Mouse (Mus musculus) hindbrain, embryonic 16.5 days (tissue): ENCODE data around the gene Spata16. TPM values are rescaled to one million over a fixed set of nuclear protein-coding genes. Genes with fewer than 3 reads are reported as not detected.

Experiments used
- ATAC-seq: fragments of 200-750 bp; cut with Nextera tagmentation; 2 replicates; pipeline ENCODE4 v1.8.0; 2017; ENCODE audit warnings: moderate TSS enrichment, moderate library complexity
- H3K27ac ChIP-seq: fragments of 300-500 bp; sonication (generic); 2 replicates; pipeline ENCODE4 v1.5.1; 2014; ENCODE audit warnings: low read depth, mild to moderate bottlenecking, control low read depth, low read length, moderate library complexity
- H3K27me3 ChIP-seq: fragments of 300-500 bp; sonication (generic); replicated peaks from 2 replicates; pipeline ENCODE4 v1.6.1; 2014; ENCODE audit warnings: low read length; ENCODE audit not compliant: control insufficient read depth, insufficient read depth
- H3K36me3 ChIP-seq: fragments of 300-500 bp; sonication (generic); 2 replicates; pipeline ENCODE4 v1.6.1; 2014; ENCODE audit warnings: mild to moderate bottlenecking, low read length, moderate library complexity, mixed read lengths; ENCODE audit not compliant: control insufficient read depth, insufficient read depth
- H3K4me1 ChIP-seq: fragments of 300-500 bp; sonication (generic); 2 replicates; pipeline ENCODE4 v1.6.1; 2014; ENCODE audit warnings: low read depth, low read length; ENCODE audit not compliant: control insufficient read depth, insufficient read depth
- H3K4me2 ChIP-seq: fragments of 300-500 bp; sonication (generic); 2 replicates; pipeline ENCODE4 v1.6.1; 2014; ENCODE audit warnings: mild to moderate bottlenecking, low read length, control low read depth, moderate library complexity
- H3K4me3 ChIP-seq: fragments of 300-500 bp; sonication (generic); 2 replicates; pipeline ENCODE4 v1.5.1; 2014; ENCODE audit warnings: mild to moderate bottlenecking, low read length, control low read depth, moderate library complexity
- H3K9ac ChIP-seq: fragments of 300-500 bp; sonication (generic); 2 replicates; pipeline ENCODE4 v1.6.1; 2014; ENCODE audit warnings: low read depth, mild to moderate bottlenecking, control low read depth, low read length, moderate library complexity
- H3K9me3 ChIP-seq: fragments of 300-500 bp; sonication (generic); 2 replicates; pipeline ENCODE4 v1.6.1; 2014; ENCODE audit warnings: mild to moderate bottlenecking, low read length, moderate library complexity; ENCODE audit not compliant: control insufficient read depth
- WGBS: fragments of 180-500 bp; shearing (Covaris S2); extraction: QIAGEN DNeasy Blood & Tissue Kit; methylation state at CpG from one replicate; pipeline ENCODE4 v1.1.7; 2014; 5-methylcytosine and 5-hydroxymethylcytosine counted together
- polyA plus RNA-seq: library from polyadenylated mRNA; unstranded; fragments of >200 nt; fragmentation: Nextera tagmentation; extraction: Ambion mirVana; gene quantifications from 2 replicates; pipeline ENCODE4 v1.2.1, GENCODE M21; 2015

Spata16 gene
- not detected in 2 replicates for polyA plus RNA-seq

- Histone ChIP-seq H3K4me2 (no peak within 1 kb of the TSS), H3K4me1 (peaks cover 9% of the 10 kb centered on the region), H3K27ac (no peak within 1 kb of the TSS), H3K27me3 (no peaks in the 10 kb centered on the region), H3K4me3 (no peak within 1 kb of the TSS), H3K9ac (no peak within 1 kb of the TSS), H3K36me3 (no peaks in the 10 kb centered on the region), H3K9me3 (no peaks in the 10 kb centered on the region)
- 76% methylated on average over 11 of the region's 11 CpGs for WGBS
- ATAC-seq, result no peak
Observed at GRCm38 (mm10) chr3:26637402-26637801, at the start of gene Spata16. TSS of gene Spata16 (plus strand) at chr3:26637620.

- H3K4me3 ChIP-seq, result no peak overlapping the region
- no peak for ATAC-seq
- 91% methylated on average over 1 of the region's 1 CpGs for WGBS
- H3K4me2 ChIP-seq, result no peak overlapping the region
- H3K4me1 ChIP-seq, result no peaks in the 10 kb centered on the region
- H3K27me3 ChIP-seq, result no peaks in the 10 kb centered on the region
- H3K36me3 ChIP-seq, result no peaks in the 10 kb centered on the region
- H3K9ac ChIP-seq, result no peak overlapping the region
- no peak overlapping the region for H3K27ac ChIP-seq
- no peaks in the 10 kb centered on the region for H3K9me3 ChIP-seq
Observed at GRCm38 (mm10) chr3:26604861-26605260, 32.6 kb upstream of the Spata16 start.

- Histone ChIP-seq H3K36me3 (no peaks in the 10 kb centered on the region), H3K9me3 (no peaks in the 10 kb centered on the region), H3K9ac (no peak overlapping the region), H3K4me2 (no peak overlapping the region), H3K4me1 (no peaks in the 10 kb centered on the region), H3K27ac (no peak overlapping the region), H3K4me3 (no peak overlapping the region), H3K27me3 (no peaks in the 10 kb centered on the region)
- no peak for ATAC-seq
- WGBS, result 94% methylated on average over 5 of the region's 5 CpGs
Observed at GRCm38 (mm10) chr3:26608531-26608930, 28.9 kb upstream of the Spata16 start.

- no peak overlapping the region for H3K4me3 ChIP-seq
- no peaks in the 10 kb centered on the region for H3K36me3 ChIP-seq
- H3K4me2 ChIP-seq, result peak overlapping the region; percentile 42
- peaks cover 9% of the 10 kb centered on the region for H3K4me1 ChIP-seq
- ATAC-seq, result peak; percentile 53; the same call in 1 of the 2 replicates
- 38% methylated on average over 9 of the region's 9 CpGs for WGBS
- no peaks in the 10 kb centered on the region for H3K27me3 ChIP-seq
- no peak overlapping the region for H3K27ac ChIP-seq
- peak overlapping the region; percentile 14 for H3K9ac ChIP-seq
- H3K9me3 ChIP-seq, result no peaks in the 10 kb centered on the region
Observed at GRCm38 (mm10) chr3:26639214-26639613, 1.8 kb downstream of the Spata16 start.

- H3K4me2 ChIP-seq, result no peak overlapping the region
- no peaks in the 10 kb centered on the region for H3K27me3 ChIP-seq
- H3K4me1 ChIP-seq, result peaks cover 9% of the 10 kb centered on the region
- WGBS, result 70% methylated on average over 8 of the region's 8 CpGs
- no peak for ATAC-seq
- H3K9me3 ChIP-seq, result no peaks in the 10 kb centered on the region
- no peak overlapping the region for H3K4me3 ChIP-seq
- no peak overlapping the region for H3K27ac ChIP-seq
- H3K36me3 ChIP-seq, result no peaks in the 10 kb centered on the region
- H3K9ac ChIP-seq, result no peak overlapping the region
Observed at GRCm38 (mm10) chr3:26639851-26640250, 2.4 kb downstream of the Spata16 start.

GRCm38 (mm10) chr3:26640321-26641075 lies 3.1 kb downstream of the Spata16 start:
- no peak overlapping the region for H3K4me2 ChIP-seq
- no peaks in the 10 kb centered on the region for H3K9me3 ChIP-seq
- no peak overlapping the region for H3K4me3 ChIP-seq
- ATAC-seq, result peak; percentile 31; the same call in 1 of the 2 replicates
- H3K9ac ChIP-seq, result no peak overlapping the region
- H3K36me3 ChIP-seq, result no peaks in the 10 kb centered on the region
- no peaks in the 10 kb centered on the region for H3K27me3 ChIP-seq
- H3K27ac ChIP-seq, result no peak overlapping the region
- peaks cover 9% of the 10 kb centered on the region for H3K4me1 ChIP-seq
- WGBS, result 45% methylated on average over 8 of the region's 8 CpGs

- Histone ChIP-seq H3K4me2 (no peak overlapping the region), H3K9me3 (no peaks in the 10 kb centered on the region), H3K27me3 (no peaks in the 10 kb centered on the region), H3K27ac (no peak overlapping the region), H3K36me3 (no peaks in the 10 kb centered on the region), H3K9ac (no peak overlapping the region), H3K4me3 (no peak overlapping the region), H3K4me1 (peaks cover 9% of the 10 kb centered on the region)
- peak; percentile 89 for ATAC-seq
- WGBS, result 26% methylated on average over 15 of the region's 15 CpGs
Observed at GRCm38 (mm10) chr3:26641351-26642249, 4.2 kb downstream of the Spata16 start.

- Histone ChIP-seq H3K27me3 (no peaks in the 10 kb centered on the region), H3K4me1 (peaks cover 6% of the 10 kb centered on the region), H3K4me2 (no peak overlapping the region), H3K9ac (no peak overlapping the region), H3K4me3 (no peak overlapping the region), H3K9me3 (no peaks in the 10 kb centered on the region), H3K27ac (no peak overlapping the region), H3K36me3 (no peaks in the 10 kb centered on the region)
- WGBS, result 78% methylated on average over 1 of the region's 1 CpGs
- ATAC-seq, result no peak
Observed at GRCm38 (mm10) chr3:26644136-26644535, 6.7 kb downstream of the Spata16 start.

- Histone ChIP-seq H3K27ac (no peak overlapping the region), H3K9me3 (no peaks in the 10 kb centered on the region), H3K4me2 (no peak overlapping the region), H3K9ac (no peak overlapping the region), H3K4me3 (no peak overlapping the region), H3K36me3 (no peaks in the 10 kb centered on the region), H3K27me3 (no peaks in the 10 kb centered on the region), H3K4me1 (no peaks in the 10 kb centered on the region)
- WGBS, result 62% methylated on average over 7 of the region's 7 CpGs
- ATAC-seq, result no peak
Observed at GRCm38 (mm10) chr3:26646834-26647233, 9.4 kb downstream of the Spata16 start.
